12 mouse cellular contexts compared by ENCODE assay signal in the genomic region with DNA sequence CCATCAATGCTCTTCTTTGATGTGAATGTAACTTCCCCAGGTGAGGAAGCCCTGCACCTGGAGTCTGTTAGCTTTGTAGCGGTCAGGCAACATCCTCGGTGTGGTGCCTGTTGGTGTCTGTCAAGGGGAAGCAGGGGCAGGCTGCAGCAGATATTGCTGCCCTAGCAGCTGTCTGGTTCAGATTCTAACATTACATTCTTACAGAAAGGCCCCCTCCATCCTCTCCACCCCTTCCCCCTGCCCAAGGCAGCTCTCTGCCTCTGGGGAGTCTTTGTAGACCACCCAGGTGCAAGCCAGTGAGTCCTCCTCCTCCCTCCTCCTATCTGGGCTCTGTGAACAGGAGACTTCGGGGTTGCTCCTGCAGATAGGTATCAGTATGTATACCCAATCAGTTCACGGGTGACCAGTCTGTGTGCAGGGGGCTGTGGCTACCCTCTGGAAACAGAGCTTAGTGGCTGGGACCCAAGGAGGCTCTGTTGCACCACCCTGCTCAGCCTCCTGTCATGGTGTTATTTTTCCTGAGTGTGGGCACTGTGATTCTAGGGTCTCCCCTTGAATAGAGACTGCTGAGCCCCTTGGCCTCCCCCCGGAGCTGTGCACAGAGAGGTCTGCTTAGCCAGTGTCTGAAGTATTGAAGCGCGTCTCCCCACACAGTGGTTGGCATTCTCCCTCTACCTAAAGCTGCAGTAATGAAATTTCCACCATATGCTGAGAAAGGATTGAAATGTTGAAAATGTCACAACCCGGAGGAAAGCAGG.
DNase-seq lines count a peak whose midpoint lies in the region; ATAC-seq lines count a peak whose summit lies in the region.
"Had no signal": no experiment of that assay in that cellular context is flagged by ENCODE, and none has a peak within 500 bp of the region (broad histone marks: within the 10 kb centered on the region; RNA-seq: fewer than 3 reads in every experiment).

No protein-coding gene starts in this region.

- H3K9me3 ChIP-seq in forebrain, embryonic 11.5 days (ENCODE audit: control insufficient read depth, low read length): no peaks in the 10 kb centered on the region
- H3K9me3 ChIP-seq in forebrain, embryonic 14.5 days (replicated peaks; ENCODE audit: control insufficient read depth, low read length): no peaks in the 10 kb centered on the region
- H3K9me3 ChIP-seq in midbrain, embryonic 10.5 days (replicated peaks): no peaks in the 10 kb centered on the region
- H3K9me3 ChIP-seq in midbrain, embryonic 11.5 days (ENCODE audit: control insufficient read depth, low read length): no peaks in the 10 kb centered on the region
- H3K9me3 ChIP-seq in midbrain, embryonic 14.5 days (ENCODE audit: control insufficient read depth, low read length): no peaks in the 10 kb centered on the region
- H3K9me3 ChIP-seq: heart, embryonic 13.5 days had no signal

- no peak overlapping the region for H3K27ac ChIP-seq in forebrain, embryonic 11.5 days (ENCODE audit: low read depth, low read length)
- H3K27ac ChIP-seq in forebrain, embryonic 14.5 days (ENCODE audit: low read depth, low read length): no peak overlapping the region
- peak overlapping the region; percentile 73 for H3K27ac ChIP-seq in midbrain, embryonic 10.5 days (replicated peaks)
- no peak overlapping the region for H3K27ac ChIP-seq in midbrain, embryonic 11.5 days (ENCODE audit: low read depth, low read length)
- H3K27ac ChIP-seq in midbrain, embryonic 14.5 days (replicated peaks; ENCODE audit: low read depth, low read length): no peak overlapping the region
- H3K27ac ChIP-seq: heart, embryonic 13.5 days had no signal

- H3K9ac ChIP-seq in forebrain, embryonic 11.5 days (ENCODE audit: low read length): 0 out of 2 replicates have a peak overlapping the region, but pooled peaks have one; percentile 10
- H3K9ac ChIP-seq in forebrain, embryonic 14.5 days (ENCODE audit: low read length): no peak overlapping the region
- H3K9ac ChIP-seq in midbrain, embryonic 11.5 days (ENCODE audit: low read length): no peak overlapping the region
- H3K9ac ChIP-seq in midbrain, embryonic 14.5 days (replicated peaks; ENCODE audit: low read length): 0 out of 2 replicates have a peak overlapping the region, but pooled peaks have one; percentile 5
- H3K9ac ChIP-seq: liver, postnatal 0 days had no signal

- DNase-seq in forebrain, embryonic 11.5 days (ENCODE audit: low spot score): no peak
- DNase-seq in forebrain, embryonic 14.5 days (ENCODE audit: low spot score): no peak
- no peak for DNase-seq in midbrain, embryonic 10.5 days (ENCODE audit: low spot score)
- no peak for DNase-seq in midbrain, embryonic 11.5 days (ENCODE audit: low spot score, missing footprints)
- no peak for DNase-seq in midbrain, embryonic 14.5 days
- DNase-seq in yolk sac, embryonic 10.5 days (ENCODE audit: low spot score): peak; percentile 5
- no peak for DNase-seq in right cerebral cortex, adult 18-20 months
- DNase-seq in adrenal gland, postnatal 10 days: no peak
- DNase-seq: cerebellum, adult 18-20 months; liver, postnatal 0 days; right cerebral cortex, postnatal 25 days had no signal

- no peak for ATAC-seq in forebrain, embryonic 11.5 days (replicated peaks; ENCODE audit: low FRiP score)
- ATAC-seq in forebrain, embryonic 14.5 days: no peak
- ATAC-seq in midbrain, embryonic 11.5 days (ENCODE audit: low FRiP score): no peak
- ATAC-seq in midbrain, embryonic 14.5 days (ENCODE audit: low FRiP score, low TSS enrichment): no peak; the same call in 1 of the 2 replicates
- ATAC-seq: liver, postnatal 0 days had no signal

- no peak overlapping the region for H3K4me3 ChIP-seq in forebrain, embryonic 11.5 days (ENCODE audit: low read depth, low read length)
- no peak overlapping the region for H3K4me3 ChIP-seq in forebrain, embryonic 14.5 days (ENCODE audit: low read depth, low read length)
- H3K4me3 ChIP-seq in midbrain, embryonic 10.5 days: no peak overlapping the region
- no peak overlapping the region for H3K4me3 ChIP-seq in midbrain, embryonic 11.5 days (ENCODE audit: low read depth, low read length)
- no peak overlapping the region for H3K4me3 ChIP-seq in midbrain, embryonic 14.5 days (replicated peaks; ENCODE audit: low read depth, low read length)
- H3K4me3 ChIP-seq: heart, embryonic 13.5 days had no signal

- no peaks in the 10 kb centered on the region for H3K36me3 ChIP-seq in forebrain, embryonic 11.5 days (ENCODE audit: control insufficient read depth, insufficient read depth, low read length)
- H3K36me3 ChIP-seq in forebrain, embryonic 14.5 days (ENCODE audit: control insufficient read depth, insufficient read depth, low read length): no peaks in the 10 kb centered on the region
- no peaks in the 10 kb centered on the region for H3K36me3 ChIP-seq in midbrain, embryonic 10.5 days
- H3K36me3 ChIP-seq in midbrain, embryonic 11.5 days (ENCODE audit: control insufficient read depth, insufficient read depth, low read length): no peaks in the 10 kb centered on the region
- H3K36me3 ChIP-seq in midbrain, embryonic 14.5 days (ENCODE audit: control insufficient read depth, insufficient read depth, low read length): no peaks in the 10 kb centered on the region
- H3K36me3 ChIP-seq: heart, embryonic 13.5 days had no signal

- no peaks in the 10 kb centered on the region for H3K27me3 ChIP-seq in forebrain, embryonic 11.5 days (ENCODE audit: control insufficient read depth, insufficient read depth, low read length)
- H3K27me3 ChIP-seq in forebrain, embryonic 14.5 days (replicated peaks; ENCODE audit: control insufficient read depth, insufficient read depth, low read length): no peaks in the 10 kb centered on the region
- peaks cover 14% of the 10 kb centered on the region for H3K27me3 ChIP-seq in midbrain, embryonic 10.5 days (ENCODE audit: low read depth, poor library complexity, severe bottlenecking)
- no peaks in the 10 kb centered on the region for H3K27me3 ChIP-seq in midbrain, embryonic 11.5 days (ENCODE audit: control insufficient read depth, insufficient read depth, low read length)
- no peaks in the 10 kb centered on the region for H3K27me3 ChIP-seq in midbrain, embryonic 14.5 days (ENCODE audit: control insufficient read depth, insufficient read depth, low read length)

- H3K4me2 ChIP-seq in forebrain, embryonic 11.5 days (ENCODE audit: low read depth, low read length, severe bottlenecking): no peak overlapping the region
- H3K4me2 ChIP-seq in forebrain, embryonic 14.5 days (ENCODE audit: low read length): no peak overlapping the region
- H3K4me2 ChIP-seq in midbrain, embryonic 11.5 days: no peak overlapping the region
- H3K4me2 ChIP-seq in midbrain, embryonic 14.5 days (ENCODE audit: low read length): no peak overlapping the region
- H3K4me2 ChIP-seq: heart, embryonic 13.5 days had no signal

- H3K4me1 ChIP-seq in forebrain, embryonic 11.5 days (replicated peaks; ENCODE audit: control insufficient read depth, insufficient read depth, low read length): peaks cover 14% of the 10 kb centered on the region
- peaks cover 9% of the 10 kb centered on the region for H3K4me1 ChIP-seq in forebrain, embryonic 14.5 days (ENCODE audit: control insufficient read depth, insufficient read depth, low read length)
- peaks cover 49% of the 10 kb centered on the region for H3K4me1 ChIP-seq in midbrain, embryonic 10.5 days
- peaks cover 14% of the 10 kb centered on the region for H3K4me1 ChIP-seq in midbrain, embryonic 11.5 days (ENCODE audit: control insufficient read depth, insufficient read depth, low read length)
- peaks cover 23% of the 10 kb centered on the region; the same call in 1 of the 2 replicates for H3K4me1 ChIP-seq in midbrain, embryonic 14.5 days (ENCODE audit: control insufficient read depth, insufficient read depth, low read length)

- 46% methylated on average over 8 of the region's 8 CpGs for WGBS in forebrain, embryonic 11.5 days
- WGBS in forebrain, embryonic 14.5 days: 42% methylated on average over 8 of the region's 8 CpGs
- WGBS in midbrain, embryonic 10.5 days: 53% methylated on average over 8 of the region's 8 CpGs
- WGBS in midbrain, embryonic 11.5 days: 51% methylated on average over 8 of the region's 8 CpGs
- WGBS in midbrain, embryonic 14.5 days: 38% methylated on average over 8 of the region's 8 CpGs

Comparison
In these comparisons a context has a peak if more than half of its experiments do, and no peak if none do; other contexts are left out.
1. H3K9ac ChIP-seq: peak in forebrain, embryonic 11.5 days (single experiment) and midbrain, embryonic 14.5 days (single experiment); none in forebrain, embryonic 14.5 days (single experiment) and midbrain, embryonic 11.5 days (single experiment).